Mouse (Mus musculus) gastrocnemius, adult 8-10 months (tissue): ENCODE results near the gene Ermp1. TPM values are rescaled to one million over a fixed set of nuclear protein-coding genes. Genes with fewer than 3 reads are reported as not detected.

Experiments used
- DNase-seq, 2 experiments: peaks; one replicate each; pipeline ENCODE4 v3.0.0; 2022; ENCODE audit warnings: low spot score in 2 of 2
- total RNA-seq, 4 experiments: library from RNA; stranded (reverse); gene quantifications; 2 replicates each; pipeline ENCODE4 v1.2.4; 2022

Gene Ermp1
- total RNA-seq, 4 experiments from 2014 or later = 6.9 to 10.4 (median 8.1) TPM

DNA sequence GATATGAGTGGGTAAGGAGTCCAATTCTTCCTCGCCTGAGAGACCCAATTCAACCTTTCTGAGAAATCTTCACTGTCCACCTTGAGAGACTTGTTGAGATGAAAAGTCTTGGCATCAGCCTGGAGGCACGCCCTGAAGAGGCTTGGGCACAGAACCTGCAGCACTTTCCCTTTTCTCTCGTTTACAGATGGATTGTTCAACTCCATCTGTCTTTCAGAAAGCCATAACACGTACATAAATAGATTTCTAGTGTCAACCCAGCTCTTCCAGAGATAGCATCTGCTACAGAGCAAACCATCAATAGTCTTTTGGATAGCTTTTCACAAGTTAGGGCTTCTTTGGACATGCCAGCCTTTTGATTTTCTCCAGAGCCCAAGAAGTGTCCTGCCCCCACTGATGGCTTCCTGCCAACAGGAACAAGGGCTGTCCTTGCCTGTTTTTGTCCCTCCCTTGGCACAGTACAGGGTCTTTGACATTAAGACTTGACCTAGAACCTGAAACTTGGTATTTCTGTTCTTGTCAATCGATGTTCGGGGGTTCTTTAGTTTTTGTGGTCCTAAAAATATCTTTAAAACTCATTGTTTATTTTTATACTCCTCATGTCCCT is 13.9 kb upstream of the Ermp1 start:
- DNase-seq = no peak

DNA sequence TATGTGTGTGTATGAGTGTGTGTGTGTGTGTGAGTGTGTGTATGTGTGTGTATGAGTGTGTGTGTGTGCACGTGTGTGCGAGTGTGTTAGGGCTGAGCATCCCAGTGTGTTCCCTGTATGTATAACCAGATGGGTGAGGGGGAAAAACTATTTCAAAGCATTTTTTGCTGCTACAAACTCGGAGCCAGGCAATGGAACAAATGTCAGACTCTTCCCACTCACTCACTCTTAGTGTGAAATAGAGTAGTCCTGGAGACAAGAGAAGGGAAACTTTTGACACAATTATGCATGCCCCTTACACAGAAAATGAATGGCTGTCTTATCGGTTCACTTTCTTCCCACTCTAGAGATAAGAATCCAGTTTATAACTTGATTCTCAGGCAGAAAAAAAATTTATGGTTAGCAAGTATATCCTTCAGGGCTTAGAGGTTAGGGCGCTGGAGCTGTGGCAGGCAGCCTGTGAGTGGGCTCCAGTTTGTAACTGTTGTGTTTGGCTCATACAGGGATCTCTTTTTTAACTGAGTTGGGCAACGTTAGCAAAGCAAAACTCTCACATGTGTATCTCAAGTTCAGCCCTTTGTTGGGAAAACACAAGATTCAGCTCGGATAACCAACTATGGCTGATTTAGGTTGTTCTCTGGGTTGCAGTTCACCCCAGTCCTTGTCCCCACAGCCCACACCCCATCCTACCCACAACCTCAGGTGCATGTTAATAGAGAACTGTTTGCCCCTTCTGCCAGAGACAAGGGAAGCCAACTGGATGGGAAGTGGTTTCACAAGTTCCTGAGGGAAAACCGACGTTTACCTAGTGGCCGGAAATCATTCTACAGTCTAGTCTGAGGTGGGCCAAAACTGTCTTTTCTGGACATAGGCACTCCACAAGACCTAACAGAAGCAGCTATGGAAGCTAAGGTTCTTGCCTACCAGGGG is 12.9 kb upstream of the Ermp1 start:
- DNase-seq = no peak

GRCm38 (mm10) chr19:29659705-29660104 is 11.5 kb upstream of the Ermp1 start:
- DNase-seq = no peak

GRCm38 (mm10) chr19:29658836-29659235 is 10.6 kb upstream of the Ermp1 start:
- no peak for DNase-seq

DNA sequence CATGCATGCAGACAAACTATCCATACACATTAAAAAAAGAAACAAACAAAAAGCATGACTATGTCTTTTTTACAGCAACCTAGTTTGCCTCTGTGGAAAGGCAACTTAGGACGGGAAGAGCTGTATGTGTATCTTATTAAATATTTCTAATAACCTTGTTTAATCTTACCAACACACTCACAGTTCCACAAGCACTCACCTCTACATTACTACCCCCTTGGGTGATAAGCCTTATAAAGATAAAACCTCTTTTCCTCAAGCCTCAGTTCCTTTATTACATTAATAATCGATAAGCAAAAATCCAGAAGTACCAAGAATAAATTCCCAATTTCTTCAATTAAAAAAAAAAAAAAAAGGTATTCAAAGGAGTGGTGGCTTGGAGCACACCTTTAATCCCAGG is 9.3 kb upstream of the Ermp1 start:
- DNase-seq = no peak

DNA sequence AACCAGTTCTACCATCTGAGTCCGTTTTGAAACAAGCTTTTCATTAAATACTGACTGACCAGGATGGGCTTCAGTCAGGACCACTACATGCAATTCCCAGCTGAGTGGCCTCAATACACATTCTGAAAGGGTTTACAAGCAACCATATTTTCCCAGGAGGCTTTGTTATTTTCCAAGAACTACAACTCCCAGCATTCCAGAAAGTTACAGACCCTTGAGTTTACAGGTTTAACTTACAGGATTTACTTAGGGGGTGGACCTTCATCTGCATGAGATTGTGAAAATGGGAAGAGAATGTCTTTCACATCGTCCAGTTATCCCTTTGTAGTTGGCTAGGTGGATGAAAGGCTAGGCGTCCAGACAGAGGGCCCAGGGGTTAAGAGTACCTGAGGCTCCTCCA is 8.8 kb upstream of the Ermp1 start:
- DNase-seq = no peak

GRCm38 (mm10) chr19:29656620-29657019 is 8.4 kb upstream of the Ermp1 start:
- no peak for DNase-seq

DNA sequence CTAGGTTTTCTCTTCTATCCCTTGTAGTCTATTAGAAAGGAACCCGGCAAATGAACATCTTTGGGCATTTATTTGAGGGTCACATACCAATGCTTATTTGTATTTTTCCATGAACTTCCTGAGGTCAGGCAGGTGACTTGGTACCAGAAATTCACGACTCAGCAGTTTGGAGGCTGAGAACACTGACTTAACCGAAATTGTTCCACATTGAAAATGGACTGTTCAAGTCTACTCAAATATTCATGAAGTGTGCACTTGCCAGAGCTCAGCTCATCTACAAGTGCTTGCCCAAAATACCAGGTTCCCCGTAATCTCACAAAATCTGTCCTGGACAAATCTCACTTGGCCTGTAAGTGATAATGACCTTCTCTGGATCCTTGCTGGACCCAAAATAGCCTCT is 7.8 kb upstream of the Ermp1 start:
- DNase-seq = no peak

DNA sequence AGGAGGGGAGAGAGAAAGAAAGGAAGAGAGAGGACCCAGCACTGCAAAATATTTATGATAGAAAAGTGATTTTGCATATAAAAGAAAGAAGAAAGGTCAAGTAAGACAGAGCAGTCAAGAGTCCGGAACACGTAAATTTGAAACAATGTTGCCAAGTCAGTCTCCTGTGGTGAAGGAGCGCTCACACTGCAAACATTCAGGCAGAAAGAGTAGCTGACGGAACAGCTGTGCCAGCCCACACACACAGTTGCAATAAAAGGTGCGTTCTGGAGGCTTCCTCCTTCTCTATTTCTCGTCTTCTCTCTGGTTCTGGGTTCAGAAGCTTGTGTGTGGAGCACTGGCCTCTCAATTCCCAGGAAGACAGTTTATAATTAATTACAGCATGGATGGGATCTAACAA is 6.9 kb upstream of the Ermp1 start:
- no peak for DNase-seq

GRCm38 (mm10) chr19:29653768-29654265 is 5.6 kb upstream of the Ermp1 start:
- no peak for DNase-seq

DNA sequence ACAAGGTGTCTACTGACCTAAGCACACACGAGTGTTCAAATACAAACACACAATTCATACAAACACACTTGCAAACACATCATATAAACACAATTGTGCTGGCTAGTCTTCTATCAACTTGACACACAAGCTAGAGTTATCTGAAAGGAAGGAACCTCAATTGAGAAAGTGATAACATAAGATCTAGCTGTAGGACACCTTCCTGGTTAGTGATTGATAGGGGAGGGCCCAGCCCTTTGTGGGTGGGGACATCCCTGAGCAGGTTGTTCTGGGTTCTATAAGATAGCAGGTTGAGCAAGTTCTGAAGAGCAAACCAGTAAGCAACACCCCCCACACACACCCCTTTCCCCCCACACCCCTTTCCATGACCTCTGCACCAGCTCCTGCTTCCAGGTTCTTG is 1.5 kb upstream of the Ermp1 start:
- no peak for DNase-seq

GRCm38 (mm10) chr19:29648550-29648914 is 317 bp upstream of the Ermp1 start:
- no peak for DNase-seq

- no peak for DNase-seq
Measured at GRCm38 (mm10) chr19:29644747-29645146, 3.5 kb downstream of the Ermp1 start.

DNA sequence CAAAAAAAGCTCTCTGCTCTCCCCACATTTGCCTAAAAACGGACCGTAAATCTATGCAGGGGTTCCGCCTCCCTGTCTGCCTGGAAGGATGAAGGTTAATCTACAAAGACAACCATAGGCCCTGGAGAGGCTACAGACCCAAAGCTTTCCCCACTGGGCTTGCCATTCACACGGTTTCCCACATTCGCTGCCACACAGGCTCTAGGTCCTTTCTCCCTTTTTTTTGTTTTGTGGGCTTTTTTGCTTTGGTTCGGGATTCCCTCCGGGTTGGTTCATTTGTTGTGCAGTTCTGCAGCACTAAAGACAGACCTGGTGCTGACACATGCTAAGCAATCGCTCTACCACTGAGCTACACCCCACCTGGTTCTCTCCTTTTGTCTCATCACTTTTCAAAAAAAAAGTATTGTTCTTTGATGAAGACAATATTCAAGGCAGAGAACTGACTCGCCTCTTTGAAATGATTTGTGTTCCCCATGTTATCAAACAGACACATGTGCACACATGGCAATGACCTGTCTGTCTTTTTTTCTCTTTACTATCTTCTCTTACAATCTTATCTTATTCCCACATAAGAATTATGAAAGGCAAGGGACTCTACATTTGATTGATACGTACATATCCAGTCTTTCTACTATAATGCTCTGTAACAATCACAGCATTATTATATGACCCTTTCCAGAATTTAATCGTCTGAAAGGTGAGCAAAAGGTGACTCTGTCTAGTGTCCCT is 4.9 kb downstream of the Ermp1 start:
- DNase-seq = no peak

- no peak for DNase-seq
Measured at GRCm38 (mm10) chr19:29642211-29642610, 6.0 kb downstream of the Ermp1 start.

GRCm38 (mm10) chr19:29641510-29641909 is 6.7 kb downstream of the Ermp1 start:
- no peak for DNase-seq

- DNase-seq = no peak
Measured at GRCm38 (mm10) chr19:29641055-29641454, 7.2 kb downstream of the Ermp1 start.

DNA sequence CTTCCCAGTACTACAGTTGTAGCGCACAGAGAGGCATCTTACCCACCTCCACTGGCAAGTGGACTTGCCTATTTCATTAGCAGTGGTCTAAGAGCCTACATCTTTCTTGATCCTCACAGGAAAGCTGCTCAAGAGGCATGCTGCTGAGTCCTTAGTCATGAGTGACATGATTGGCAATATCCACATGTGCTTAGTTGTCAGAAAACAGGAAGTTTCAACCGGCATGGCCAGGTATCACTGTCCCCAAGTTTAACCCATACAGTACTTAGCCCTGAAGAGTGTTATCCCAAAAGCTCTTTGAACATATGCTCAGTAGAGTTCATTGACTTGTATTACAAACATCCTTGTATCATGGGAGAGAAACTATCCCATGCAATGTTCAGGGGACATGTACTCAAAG is 36.1 kb downstream of the Ermp1 start:
- DNase-seq = no peak

GRCm38 (mm10) chr19:29610907-29611306 is 37.3 kb downstream of the Ermp1 start:
- DNase-seq = no peak

- no peak for DNase-seq
Measured at GRCm38 (mm10) chr19:29608212-29608611, 40.0 kb downstream of the Ermp1 start.

GRCm38 (mm10) chr19:29607521-29607920 is 40.7 kb downstream of the Ermp1 start:
- no peak for DNase-seq

DNA sequence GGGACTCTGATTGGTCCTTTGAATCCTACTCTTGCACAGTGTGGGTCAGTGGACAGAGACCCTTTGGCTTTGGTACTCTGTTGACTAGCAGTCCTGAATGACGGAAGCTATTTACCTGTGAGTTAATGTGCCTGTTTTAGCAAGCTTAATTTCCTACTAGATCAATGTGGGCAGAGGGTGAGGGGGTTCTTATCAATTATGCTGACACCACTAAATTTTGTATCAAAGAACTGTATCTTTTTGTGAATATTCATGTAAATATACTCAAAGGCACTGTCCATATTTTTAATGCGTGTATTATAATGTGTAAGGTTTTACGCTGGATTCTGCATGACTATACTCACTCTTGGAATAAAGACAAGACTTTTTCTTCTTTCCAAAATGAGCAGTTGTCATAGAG is 43.6 kb downstream of the Ermp1 start:
- DNase-seq = no peak
